Mouse (Mus musculus) lung, postnatal 0 days (tissue): ENCODE results near the gene E2f7. TPM values are rescaled to one million over a fixed set of nuclear protein-coding genes. Genes with fewer than 3 reads are reported as not detected.
A peak's percentile ranks its signal among the peaks of the same experiment; 100 is the strongest.

ENCODE experiments used
- ATAC-seq: fragments of 200-750 bp; cut with Nextera tagmentation; 2 replicates; pipeline ENCODE4 v1.8.0; 2017; ENCODE audit warnings: moderate library complexity
- DNase-seq: peaks from one replicate; pipeline ENCODE4 v3.0.0-alpha.2; 2016; ENCODE audit warnings: low spot score
- H3K27ac ChIP-seq: fragments of 300-500 bp; sonication (generic); 2 replicates; pipeline ENCODE4 v1.5.1; 2014; ENCODE audit warnings: antibody characterized with exemption, mild to moderate bottlenecking, low read length, mixed read lengths
- H3K27me3 ChIP-seq: fragments of 300-500 bp; sonication (generic); replicated peaks from 2 replicates; pipeline ENCODE4 v1.6.1; 2014; ENCODE audit warnings: low read length, mixed read lengths; ENCODE audit not compliant: insufficient read depth
- H3K36me3 ChIP-seq: fragments of 300-500 bp; sonication (generic); 2 replicates; pipeline ENCODE4 v1.6.1; 2014; ENCODE audit warnings: low read length, mixed read lengths; ENCODE audit not compliant: insufficient read depth
- H3K4me1 ChIP-seq: fragments of 300-500 bp; sonication (generic); 2 replicates; pipeline ENCODE4 v1.6.1; 2014; ENCODE audit warnings: antibody characterized with exemption, low read depth, low read length, mixed read lengths; ENCODE audit not compliant: insufficient read depth
- H3K4me2 ChIP-seq: fragments of 300-500 bp; sonication (generic); replicated peaks from 2 replicates; pipeline ENCODE4 v1.6.1; 2014; ENCODE audit warnings: low read depth, mild to moderate bottlenecking, low read length, moderate library complexity, mixed read lengths
- H3K4me3 ChIP-seq: fragments of 300-500 bp; sonication (generic); 2 replicates; pipeline ENCODE4 v1.5.1; 2014; ENCODE audit warnings: low read depth, low read length
- H3K9ac ChIP-seq: fragments of 300-500 bp; sonication (generic); replicated peaks from 2 replicates; pipeline ENCODE4 v1.6.1; 2014; ENCODE audit warnings: low read depth, mild to moderate bottlenecking
- H3K9me3 ChIP-seq: fragments of 300-500 bp; sonication (generic); 2 replicates; pipeline ENCODE4 v1.6.1; 2016; ENCODE audit warnings: low read length, mixed read lengths
- CTCF ChIP-seq: IDR thresholded peaks from 2 replicates; pipeline ENCODE4 v1.5.1; 2016; ENCODE audit warnings: antibody characterized with exemption, mild to moderate bottlenecking
- EP300 ChIP-seq: IDR thresholded peaks from 2 replicates; pipeline ENCODE4 v1.6.1; 2016; ENCODE audit warnings: antibody characterized with exemption, mild to moderate bottlenecking, control low read depth
- WGBS: fragments of 180-500 bp; shearing (Covaris S2); extraction: QIAGEN DNeasy Blood & Tissue Kit; methylation state at CpG from one replicate; pipeline ENCODE4 v1.1.7; 2014; 5-methylcytosine and 5-hydroxymethylcytosine counted together
- polyA plus RNA-seq: library from polyadenylated mRNA; unstranded; fragments of >200 nt; fragmentation: Nextera tagmentation; extraction: Ambion mirVana; gene quantifications from 2 replicates; pipeline ENCODE4 v1.2.1, GENCODE M21; 2015

E2f7 gene
- polyA plus RNA-seq, 1 experiment from 2014 or later: 4.8 TPM

- Histone ChIP-seq H3K27ac (no peak overlapping the region), H3K4me2 (no peak overlapping the region), H3K9ac (no peak overlapping the region), H3K36me3 (no peaks in the 10 kb centered on the region), H3K4me3 (no peak overlapping the region), H3K27me3 (no peaks in the 10 kb centered on the region), H3K9me3 (no peaks in the 10 kb centered on the region), H3K4me1 (no peaks in the 10 kb centered on the region)
- ATAC-seq (no peak), DNase-seq (no peak)
- WGBS: 48% methylated on average over 12 of the region's 12 CpGs
- no peak for TF ChIP-seq EP300
- TF ChIP-seq CTCF: no peak
Measured at GRCm38 (mm10) chr10:110788049-110788752, 43.0 kb downstream of the E2f7 start.

- Histone ChIP-seq H3K4me3 (no peak overlapping the region), H3K4me2 (no peak overlapping the region), H3K27ac (no peak overlapping the region), H3K4me1 (no peaks in the 10 kb centered on the region), H3K9ac (no peak overlapping the region), H3K36me3 (no peaks in the 10 kb centered on the region), H3K9me3 (no peaks in the 10 kb centered on the region), H3K27me3 (no peaks in the 10 kb centered on the region)
- ATAC-seq (no peak), DNase-seq (no peak)
- TF ChIP-seq EP300 (no peak), CTCF (no peak)
- WGBS: 90% methylated on average over 8 of the region's 8 CpGs
Measured at GRCm38 (mm10) chr10:110789683-110790082, 44.4 kb downstream of the E2f7 start.

GRCm38 (mm10) chr10:110793150-110793787 lies 48.0 kb downstream of the E2f7 start:
- no peak for ATAC-seq
- Histone ChIP-seq H3K4me3 (no peak overlapping the region), H3K27me3 (no peaks in the 10 kb centered on the region), H3K27ac (no peak overlapping the region), H3K4me1 (no peaks in the 10 kb centered on the region), H3K36me3 (no peaks in the 10 kb centered on the region), H3K9ac (no peak overlapping the region), H3K4me2 (no peak overlapping the region), H3K9me3 (no peaks in the 10 kb centered on the region)
- WGBS: 39% methylated on average over 8 of the region's 8 CpGs
- DNase-seq: no peak
- TF ChIP-seq EP300 (no peak), CTCF (no peak)

- 0 out of 2 replicates have a peak, but pooled peaks have one; percentile 14 for TF ChIP-seq EP300
- peak; percentile 95 for TF ChIP-seq CTCF
- Histone ChIP-seq H3K27me3 (no peaks in the 10 kb centered on the region), H3K4me1 (no peaks in the 10 kb centered on the region), H3K27ac (no peak overlapping the region), H3K36me3 (no peaks in the 10 kb centered on the region), H3K9ac (no peak overlapping the region), H3K4me3 (no peak overlapping the region), H3K9me3 (no peaks in the 10 kb centered on the region), H3K4me2 (peak overlapping the region; percentile 42)
- 7% methylated on average over 12 of the region's 12 CpGs for WGBS
- ATAC-seq (peak; percentile 65), DNase-seq (peak; percentile 86)
Measured at GRCm38 (mm10) chr10:110794564-110795205, 49.4 kb downstream of the E2f7 start.

- DNase-seq: peak; percentile 61
- peak overlapping the region; percentile 42; the same call in 1 of the 2 replicates for H3K4me2 ChIP-seq
Measured at GRCm38 (mm10) chr10:110795206-110795796, 50.1 kb downstream of the E2f7 start.

GRCm38 (mm10) chr10:110801296-110801695 lies 56.1 kb downstream of the E2f7 start:
- no peaks in the 10 kb centered on the region for H3K27me3 ChIP-seq
- H3K9ac ChIP-seq: no peak overlapping the region
- TF ChIP-seq EP300 (no peak), CTCF (no peak)
- no peaks in the 10 kb centered on the region for H3K36me3 ChIP-seq
- DNase-seq: no peak
- H3K9me3 ChIP-seq: no peaks in the 10 kb centered on the region
- no peak overlapping the region for H3K4me3 ChIP-seq
- H3K4me1 ChIP-seq: no peaks in the 10 kb centered on the region
- no peak for ATAC-seq
- H3K27ac ChIP-seq: no peak overlapping the region
- WGBS: 73% methylated on average over 3 of the region's 3 CpGs
- H3K4me2 ChIP-seq: no peak overlapping the region

More at GRCm38 (mm10) chr10:110795206-110795796, 50.1 kb downstream of the E2f7 start:
- Histone ChIP-seq H3K9ac (no peak overlapping the region), H3K36me3 (no peaks in the 10 kb centered on the region), H3K4me1 (no peaks in the 10 kb centered on the region), H3K9me3 (no peaks in the 10 kb centered on the region), H3K4me3 (no peak overlapping the region), H3K27ac (no peak overlapping the region), H3K27me3 (no peaks in the 10 kb centered on the region)
- peak; percentile 47 for TF ChIP-seq CTCF
- TF ChIP-seq EP300: peak; percentile 64
- ATAC-seq: peak; percentile 67
- 37% methylated on average over 9 of the region's 9 CpGs for WGBS
